Comparison of ENCODE assay signal across 7 mouse cellular contexts in the genomic region with DNA sequence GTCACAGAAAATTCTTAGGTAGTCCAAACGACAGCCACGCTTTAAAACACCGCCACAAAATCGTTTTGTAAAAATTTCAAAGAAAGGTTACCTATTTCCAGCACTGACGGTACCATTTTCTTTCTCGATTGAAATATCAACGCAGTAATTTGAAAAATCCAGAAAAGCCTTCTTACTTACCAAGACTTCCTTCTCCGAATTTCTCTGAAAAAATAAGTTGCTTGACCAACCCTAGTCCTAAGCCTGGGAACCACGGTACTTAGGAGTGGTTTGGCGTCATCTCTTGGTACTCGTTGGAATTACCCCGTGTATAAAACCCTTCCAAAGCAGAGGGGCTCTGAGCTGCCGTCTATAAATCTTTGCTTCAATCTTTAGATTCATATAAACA. TPM values are rescaled to one million over a fixed set of nuclear protein-coding genes. Genes with fewer than 3 reads are reported as not detected.
DNase-seq lines count a peak whose midpoint lies in the region; ATAC-seq and TF ChIP-seq lines count a peak whose summit lies in the region.

A gene (minus strand): TSS at position 255 of the 388 bp plus-strand sequence.

- H3K4me2 ChIP-seq in heart, postnatal 0 days (ENCODE audit: low read depth, low read length), result peak within 1 kb of the TSS; percentile 27; the same call in 1 of the 2 replicates
- peak within 1 kb of the TSS; percentile 30; the same call in 1 of the 2 replicates for H3K4me2 ChIP-seq in limb, embryonic 14.5 days (replicated peaks; ENCODE audit: low read depth, low read length, severe bottlenecking)
- H3K4me2 ChIP-seq in midbrain, embryonic 14.5 days (ENCODE audit: low read length), result no peak within 1 kb of the TSS

- TF ChIP-seq POLR2A in limb, embryonic 14.5 days (IDR thresholded peaks at IDR 0.05; ENCODE audit: borderline replicate concordance, extremely low read depth, insufficient read depth, insufficient read length), result no peak

- H3K9ac ChIP-seq in heart, postnatal 0 days (replicated peaks; ENCODE audit: low read depth, low read length), result no peak within 1 kb of the TSS
- peak within 1 kb of the TSS; percentile 36; the same call in 1 of the 2 replicates for H3K9ac ChIP-seq in limb, embryonic 14.5 days (ENCODE audit: low read depth, low read length, severe bottlenecking)
- H3K9ac ChIP-seq in midbrain, embryonic 14.5 days (replicated peaks; ENCODE audit: low read length), result no peak within 1 kb of the TSS

- TF ChIP-seq CTCF in heart, postnatal 0 days (IDR thresholded peaks at IDR 0.05; ENCODE audit: low read depth), result peak; percentile 11; the same call in 1 of the 2 replicates

- WGBS in heart, postnatal 0 days, result 69% methylated on average over 13 of the region's 13 CpGs
- 65% methylated on average over 13 of the region's 13 CpGs for WGBS in limb, embryonic 14.5 days
- 87% methylated on average over 13 of the region's 13 CpGs for WGBS in midbrain, embryonic 14.5 days

- no peak within 1 kb of the TSS for H3K27ac ChIP-seq in heart, postnatal 0 days (ENCODE audit: low read depth)
- no peak within 1 kb of the TSS for H3K27ac ChIP-seq in limb, embryonic 14.5 days (replicated peaks; ENCODE audit: low read depth, low read length)
- no peak within 1 kb of the TSS for H3K27ac ChIP-seq in midbrain, embryonic 14.5 days (replicated peaks; ENCODE audit: low read depth, low read length)

- H3K27me3 ChIP-seq in heart, postnatal 0 days (ENCODE audit: control insufficient read depth, insufficient read depth, low read length), result no peaks in the 10 kb centered on the region
- no peaks in the 10 kb centered on the region for H3K27me3 ChIP-seq in limb, embryonic 14.5 days (ENCODE audit: control insufficient read depth, insufficient read depth, low read length)
- no peaks in the 10 kb centered on the region for H3K27me3 ChIP-seq in midbrain, embryonic 14.5 days (ENCODE audit: control insufficient read depth, insufficient read depth, low read length)

- no peaks in the 10 kb centered on the region for H3K9me3 ChIP-seq in heart, postnatal 0 days (replicated peaks; ENCODE audit: control insufficient read depth, low read length)
- H3K9me3 ChIP-seq in limb, embryonic 14.5 days (ENCODE audit: control insufficient read depth, low read length), result no peaks in the 10 kb centered on the region
- no peaks in the 10 kb centered on the region for H3K9me3 ChIP-seq in midbrain, embryonic 14.5 days (ENCODE audit: control insufficient read depth, low read length)

- H3K4me3 ChIP-seq in heart, postnatal 0 days (ENCODE audit: low read depth, low read length), result peak within 1 kb of the TSS; percentile 27; the same call in 1 of the 2 replicates
- H3K4me3 ChIP-seq in limb, embryonic 14.5 days (replicated peaks; ENCODE audit: low read length), result peak within 1 kb of the TSS; percentile 11
- H3K4me3 ChIP-seq in midbrain, embryonic 14.5 days (replicated peaks; ENCODE audit: low read depth, low read length), result no peak within 1 kb of the TSS

- DNase-seq in urinary bladder, adult 18-20 months (ENCODE audit: low spot score in 2 of 2), result peak; percentile 21 to 25
- DNase-seq in urinary bladder, postnatal 10 days (ENCODE audit: low spot score), result no peak
- DNase-seq in adrenal gland, postnatal 14 days, result peak; percentile 60
- no peak for DNase-seq in heart, postnatal 0 days (ENCODE audit: low spot score)
- DNase-seq in limb, embryonic 14.5 days (ENCODE audit: low spot score), result peak; percentile 29
- peak; percentile 70 for DNase-seq in right cerebral cortex, postnatal 4 days
- no peak for DNase-seq in midbrain, embryonic 14.5 days

- no peaks in the 10 kb centered on the region for H3K4me1 ChIP-seq in heart, postnatal 0 days (ENCODE audit: control insufficient read depth, insufficient read depth)
- 0 out of 2 replicates have a peak, but pooled peaks cover 3% of the 10 kb centered on the region for H3K4me1 ChIP-seq in limb, embryonic 14.5 days (ENCODE audit: control insufficient read depth, insufficient read depth, low read length)
- H3K4me1 ChIP-seq in midbrain, embryonic 14.5 days (ENCODE audit: control insufficient read depth, insufficient read depth, low read length), result no peaks in the 10 kb centered on the region

- no peak for TF ChIP-seq EP300 in heart, postnatal 0 days (IDR thresholded peaks at IDR 0.05; ENCODE audit: low read depth)

- no peak for ATAC-seq in heart, postnatal 0 days (ENCODE audit: insufficient read depth, low read depth)
- no peak for ATAC-seq in limb, embryonic 14.5 days (ENCODE audit: low FRiP score, low read depth)
- no peak for ATAC-seq in midbrain, embryonic 14.5 days (ENCODE audit: low FRiP score, low TSS enrichment)

- no peaks in the 10 kb centered on the region for H3K36me3 ChIP-seq in heart, postnatal 0 days (replicated peaks; ENCODE audit: control insufficient read depth, insufficient read depth, low read length)
- no peaks in the 10 kb centered on the region for H3K36me3 ChIP-seq in limb, embryonic 14.5 days (ENCODE audit: control insufficient read depth, insufficient read depth, low read length)
- no peaks in the 10 kb centered on the region for H3K36me3 ChIP-seq in midbrain, embryonic 14.5 days (ENCODE audit: control insufficient read depth, insufficient read depth, low read length)

RNA-seq across cellular contexts. Expression of the gene that starts here (rescaled TPM):
- total RNA-seq in adrenal gland, postnatal 14 days (2021), result 0.85 and 2.3 TPM in 2 replicates
- total RNA-seq in heart, postnatal 0 days (2014; rRNA removed; ENCODE audit: low replicate concordance), result 0.11 and 0.15 TPM in 2 replicates
- 0.30 and 0.41 TPM in 2 replicates for polyA plus RNA-seq in heart, postnatal 0 days (2015; fragmentation: Nextera tagmentation; extraction: Ambion mirVana)
- 1.7 and 3.1 TPM in 2 replicates for polyA plus RNA-seq in limb, embryonic 14.5 days (2012; rRNA removed)
- polyA plus RNA-seq in limb, embryonic 14.5 days (2014; fragmentation: Nextera tagmentation; extraction: Ambion mirVana), result 1.2 and 1.5 TPM in 2 replicates
- 0.07 and 0.25 TPM in 2 replicates for polyA plus RNA-seq in midbrain, embryonic 14.5 days (2014; fragmentation: Nextera tagmentation; extraction: Ambion mirVana)

Comparison
In these comparisons a context has a peak if more than half of its experiments do, and no peak if none do; other contexts are left out.
1. DNase-seq: peak in urinary bladder, adult 18-20 months (2 of 2), adrenal gland, postnatal 14 days (single experiment), limb, embryonic 14.5 days (single experiment) and right cerebral cortex, postnatal 4 days (single experiment); none in urinary bladder, postnatal 10 days (single experiment), heart, postnatal 0 days (single experiment) and midbrain, embryonic 14.5 days (single experiment).